Mouse (Mus musculus): ENCODE results near the gene Ccl28.
"Not testable (repeated sequence)": the region's sequence is repeated elsewhere in the genome, so short reads cannot be mapped to it uniquely, and the experiment has no call there.

GRCm38 (mm10) chr13:119603890-119604289 lies 19.7 kb upstream of the Ccl28 start:
- not testable (repeated sequence) for TF ChIP-seq CTCF, EP300 (IDR thresholded peaks at IDR 0.05; ENCODE audit: low read depth)

Measured in liver, postnatal 0 days (tissue).